Mouse (Mus musculus) midbrain, postnatal 0 days (tissue): ENCODE results near the gene Tfap2b. TPM values are rescaled to one million over a fixed set of nuclear protein-coding genes. Genes with fewer than 3 reads are reported as not detected.
A peak's percentile ranks its signal among the peaks of the same experiment; 100 is the strongest.

Experiments
- ATAC-seq: fragments of 200-750 bp; cut with Nextera tagmentation; 2 replicates; pipeline ENCODE4 v1.8.0; 2017; ENCODE audit warnings: moderate number of reproducible peaks, mild to moderate bottlenecking, moderate TSS enrichment, moderate library complexity; ENCODE audit not compliant: low FRiP score
- DNase-seq: peaks from one replicate; pipeline ENCODE4 v3.0.0-alpha.2; 2015; ENCODE audit warnings: low spot score
- H3K27ac ChIP-seq: fragments of 300-500 bp; sonication (generic); 2 replicates; pipeline ENCODE4 v1.5.1; 2014; ENCODE audit warnings: low read depth, mild to moderate bottlenecking, low read length, mixed read lengths
- H3K27me3 ChIP-seq: fragments of 300-500 bp; sonication (generic); 2 replicates; pipeline ENCODE4 v1.6.1; 2014; ENCODE audit warnings: low read length, control low read depth, mixed read lengths; ENCODE audit not compliant: insufficient read depth
- H3K36me3 ChIP-seq: fragments of 300-500 bp; sonication (generic); 2 replicates; pipeline ENCODE4 v1.6.1; 2014; ENCODE audit warnings: low read length, control low read depth, mixed read lengths; ENCODE audit not compliant: insufficient read depth
- H3K4me1 ChIP-seq: fragments of 300-500 bp; sonication (generic); 2 replicates; pipeline ENCODE4 v1.6.1; 2014; ENCODE audit warnings: mild to moderate bottlenecking, control low read depth, antibody characterized with exemption, low read length, mixed read lengths; ENCODE audit not compliant: insufficient read depth
- H3K4me2 ChIP-seq: fragments of 300-500 bp; sonication (generic); 2 replicates; pipeline ENCODE4 v1.6.1; 2014; ENCODE audit warnings: low read depth, mild to moderate bottlenecking, low read length, mixed read lengths; ENCODE audit not compliant: poor library complexity, severe bottlenecking
- H3K4me3 ChIP-seq: fragments of 300-500 bp; sonication (generic); 2 replicates; pipeline ENCODE4 v1.5.1; 2014; ENCODE audit warnings: low read depth, mild to moderate bottlenecking, low read length, moderate library complexity
- H3K9ac ChIP-seq: fragments of 300-500 bp; sonication (generic); replicated peaks from 2 replicates; pipeline ENCODE4 v1.6.1; 2014; ENCODE audit warnings: mild to moderate bottlenecking, low read length, moderate library complexity, mixed read lengths; ENCODE audit not compliant: poor library complexity, severe bottlenecking
- H3K9me3 ChIP-seq: fragments of 300-500 bp; sonication (generic); 2 replicates; pipeline ENCODE4 v1.6.1; 2016; ENCODE audit warnings: low read length, control low read depth
- CTCF ChIP-seq: IDR thresholded peaks from 2 replicates; pipeline ENCODE4 v1.5.1; 2016; ENCODE audit warnings: antibody characterized with exemption, mild to moderate bottlenecking
- WGBS: fragments of 180-500 bp; shearing (Covaris S2); extraction: QIAGEN DNeasy Blood & Tissue Kit; methylation state at CpG from one replicate; pipeline ENCODE4 v1.1.7; 2014; 5-methylcytosine and 5-hydroxymethylcytosine counted together
- polyA plus RNA-seq: library from polyadenylated mRNA; unstranded; fragments of >200 nt; fragmentation: Nextera tagmentation; extraction: Ambion mirVana; gene quantifications from 2 replicates; pipeline ENCODE4 v1.2.1, GENCODE M21; 2015
- total RNA-seq: library from RNA; depleted of rRNA; stranded (reverse); fragments of >200 nt; gene quantifications from 2 replicates; pipeline ENCODE4 v1.2.3, GENCODE M21; 2014

Tfap2b gene
- total and polyA plus RNA-seq, 2 experiments from 2014 or later: 86.4 to 172 TPM

GRCm38 (mm10) chr1:19226699-19227098 is 18.0 kb downstream of the Tfap2b start:
- Histone ChIP-seq H3K4me1 (no peaks in the 10 kb centered on the region), H3K27ac (no peak overlapping the region), H3K9ac (no peak overlapping the region), H3K9me3 (no peaks in the 10 kb centered on the region), H3K4me3 (no peak overlapping the region), H3K36me3 (no peaks in the 10 kb centered on the region), H3K27me3 (peaks cover 87% of the 10 kb centered on the region), H3K4me2 (no peak overlapping the region)
- no peak for ATAC-seq
- TF ChIP-seq CTCF: no peak
- no peak for DNase-seq
- WGBS: under 1% methylated on average over 8 of the region's 8 CpGs

DNA sequence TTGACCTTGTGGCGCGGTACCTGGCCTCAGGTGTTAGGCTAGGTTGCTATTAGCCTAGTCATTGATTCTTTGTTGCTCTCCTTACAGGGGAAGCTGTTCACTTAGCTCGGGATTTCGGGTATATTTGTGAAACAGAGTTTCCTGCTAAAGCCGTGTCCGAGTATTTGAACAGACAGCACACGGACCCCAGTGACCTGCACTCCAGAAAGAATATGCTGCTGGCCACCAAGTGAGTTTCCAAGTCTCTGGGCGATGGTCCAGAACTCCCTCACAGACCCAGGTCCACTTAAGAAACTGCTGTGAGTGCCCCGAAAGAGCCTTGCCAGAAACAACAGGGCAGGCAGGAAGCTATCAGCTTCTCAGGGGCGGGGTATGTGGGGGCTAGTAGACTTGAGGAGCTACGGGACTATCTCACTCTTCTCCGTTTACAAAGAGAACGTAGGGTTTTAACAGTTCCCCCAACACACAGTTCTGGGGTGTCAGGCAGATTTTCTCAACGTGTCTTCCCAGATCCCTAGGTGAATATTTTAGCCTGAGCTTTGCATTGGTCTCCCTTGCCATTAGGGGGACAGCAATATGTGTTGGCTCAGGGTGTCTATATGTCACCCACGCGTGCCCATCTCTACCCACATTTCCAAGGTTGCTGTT is 22.3 kb downstream of the Tfap2b start:
- DNase-seq (no peak), ATAC-seq (no peak)
- no peak overlapping the region for H3K9ac ChIP-seq
- TF ChIP-seq CTCF: no peak
- no peaks in the 10 kb centered on the region for H3K36me3 ChIP-seq
- no peak overlapping the region for H3K4me2 ChIP-seq
- no peaks in the 10 kb centered on the region for H3K4me1 ChIP-seq
- H3K27me3 ChIP-seq: peaks cover 74% of the 10 kb centered on the region
- H3K27ac ChIP-seq: 0 out of 2 replicates have a peak overlapping the region, but pooled peaks have one; percentile 51
- no peak overlapping the region for H3K4me3 ChIP-seq
- WGBS: under 1% methylated on average over 16 of the region's 16 CpGs
- H3K9me3 ChIP-seq: no peaks in the 10 kb centered on the region

DNA sequence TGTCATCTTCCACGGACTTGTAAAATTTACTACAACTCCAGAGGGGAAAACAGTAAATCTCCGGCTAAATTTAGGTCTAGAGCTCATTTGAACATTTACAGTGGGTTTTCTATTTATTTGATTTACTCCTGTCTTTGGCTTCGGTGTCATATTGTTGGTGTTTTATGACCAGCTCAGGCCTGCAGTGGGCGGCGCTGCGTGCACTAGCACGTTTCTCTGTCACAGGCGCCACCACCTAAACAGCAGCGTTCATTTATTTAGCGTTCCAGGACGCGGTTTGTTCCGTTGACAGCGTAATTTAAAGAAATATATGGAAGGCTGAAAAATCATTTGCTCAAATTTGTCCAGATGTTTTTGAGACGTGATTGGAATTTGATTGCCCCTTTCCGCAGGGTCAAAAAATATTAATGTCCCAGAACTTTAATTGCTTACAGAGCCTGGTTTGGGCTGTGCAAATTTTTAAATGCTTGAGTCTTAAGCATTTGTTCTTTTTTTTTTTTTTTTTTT is 22.9 kb downstream of the Tfap2b start:
- Histone ChIP-seq H3K27me3 (peaks cover 72% of the 10 kb centered on the region), H3K9me3 (no peaks in the 10 kb centered on the region), H3K9ac (no peak overlapping the region), H3K4me2 (no peak overlapping the region), H3K36me3 (no peaks in the 10 kb centered on the region), H3K4me1 (no peaks in the 10 kb centered on the region), H3K27ac (0 out of 2 replicates have a peak overlapping the region, but pooled peaks have one; percentile 51), H3K4me3 (no peak overlapping the region)
- DNase-seq (no peak), ATAC-seq (no peak)
- 5% methylated on average over 16 of the region's 16 CpGs for WGBS
- TF ChIP-seq CTCF: no peak

DNA sequence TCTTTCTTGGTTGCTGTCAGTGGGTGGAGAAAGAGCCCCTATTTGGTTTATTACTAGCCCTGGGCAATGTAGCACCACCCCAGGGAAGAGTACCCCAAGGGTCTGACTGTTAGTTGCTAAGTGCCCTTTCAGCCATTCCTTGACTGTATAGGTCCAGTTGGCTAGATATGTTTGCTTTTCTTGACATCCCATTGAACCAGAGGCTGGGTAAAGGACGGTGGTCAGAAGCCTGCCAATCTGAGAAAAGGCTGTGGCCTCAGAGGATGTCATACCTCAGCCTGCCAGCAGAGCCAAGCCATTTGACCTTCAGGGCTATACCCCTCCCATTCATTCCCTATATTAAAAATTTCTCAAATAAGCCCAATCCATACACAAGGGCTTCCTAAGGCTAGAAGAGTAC is 24.0 kb downstream of the Tfap2b start:
- H3K4me3 ChIP-seq: no peak overlapping the region
- ATAC-seq (no peak), DNase-seq (no peak)
- H3K27ac ChIP-seq: no peak overlapping the region
- H3K9me3 ChIP-seq: no peaks in the 10 kb centered on the region
- H3K4me2 ChIP-seq: no peak overlapping the region
- H3K27me3 ChIP-seq: peaks cover 72% of the 10 kb centered on the region
- no peak for TF ChIP-seq CTCF
- no peak overlapping the region for H3K9ac ChIP-seq
- no peaks in the 10 kb centered on the region for H3K4me1 ChIP-seq
- WGBS: 0% methylated on average over 1 of the region's 1 CpGs
- H3K36me3 ChIP-seq: no peaks in the 10 kb centered on the region

DNA sequence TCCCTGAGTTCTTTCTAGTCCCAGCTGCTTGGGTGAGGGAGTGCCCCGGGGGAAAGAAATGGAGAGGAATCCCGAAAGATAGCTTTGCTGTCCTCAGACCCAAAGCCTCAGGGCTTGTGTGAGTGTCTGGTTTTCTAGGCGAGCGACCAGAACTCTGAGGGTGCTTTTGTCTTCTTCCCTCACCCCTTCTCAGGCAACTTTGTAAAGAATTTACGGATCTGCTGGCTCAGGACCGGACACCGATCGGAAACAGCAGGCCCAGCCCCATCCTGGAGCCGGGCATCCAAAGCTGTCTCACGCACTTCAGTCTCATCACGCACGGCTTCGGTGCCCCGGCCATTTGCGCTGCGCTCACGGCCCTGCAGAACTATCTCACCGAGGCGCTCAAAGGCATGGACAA is 25.1 kb downstream of the Tfap2b start:
- Histone ChIP-seq H3K4me3 (no peak overlapping the region), H3K36me3 (no peaks in the 10 kb centered on the region), H3K4me2 (no peak overlapping the region), H3K4me1 (no peaks in the 10 kb centered on the region), H3K9me3 (no peaks in the 10 kb centered on the region), H3K27me3 (peaks cover 71% of the 10 kb centered on the region), H3K27ac (peak overlapping the region; percentile 65), H3K9ac (no peak overlapping the region)
- 2% methylated on average over 19 of the region's 19 CpGs for WGBS
- ATAC-seq (no peak), DNase-seq (no peak)
- TF ChIP-seq CTCF: no peak

- Histone ChIP-seq H3K9ac (no peak overlapping the region), H3K9me3 (no peaks in the 10 kb centered on the region), H3K4me1 (no peaks in the 10 kb centered on the region), H3K4me2 (no peak overlapping the region), H3K27ac (peak overlapping the region; percentile 57; the same call in 1 of the 2 replicates), H3K27me3 (peaks cover 70% of the 10 kb centered on the region), H3K36me3 (no peaks in the 10 kb centered on the region), H3K4me3 (no peak overlapping the region)
- ATAC-seq (no peak), DNase-seq (no peak)
- TF ChIP-seq CTCF: no peak
- WGBS: 1% methylated on average over 31 of the region's 31 CpGs
Observed at GRCm38 (mm10) chr1:19234432-19235205, 25.9 kb downstream of the Tfap2b start.
